Mouse (Mus musculus) lung, postnatal 36 days (tissue): Measurements from ENCODE around the gene Lpcat1.

ENCODE experiments used
- DNase-seq: peaks from one replicate; pipeline ENCODE4 v3.0.0; 2022; ENCODE audit warnings: mixed read lengths

Gene Lpcat1

GRCm38 (mm10) chr13:73467034-73467420 lies at the start of gene Lpcat1:
Gene Lpcat1 (plus strand): TSS chr13:73467197.
- peak; percentile 92 for DNase-seq

DNA sequence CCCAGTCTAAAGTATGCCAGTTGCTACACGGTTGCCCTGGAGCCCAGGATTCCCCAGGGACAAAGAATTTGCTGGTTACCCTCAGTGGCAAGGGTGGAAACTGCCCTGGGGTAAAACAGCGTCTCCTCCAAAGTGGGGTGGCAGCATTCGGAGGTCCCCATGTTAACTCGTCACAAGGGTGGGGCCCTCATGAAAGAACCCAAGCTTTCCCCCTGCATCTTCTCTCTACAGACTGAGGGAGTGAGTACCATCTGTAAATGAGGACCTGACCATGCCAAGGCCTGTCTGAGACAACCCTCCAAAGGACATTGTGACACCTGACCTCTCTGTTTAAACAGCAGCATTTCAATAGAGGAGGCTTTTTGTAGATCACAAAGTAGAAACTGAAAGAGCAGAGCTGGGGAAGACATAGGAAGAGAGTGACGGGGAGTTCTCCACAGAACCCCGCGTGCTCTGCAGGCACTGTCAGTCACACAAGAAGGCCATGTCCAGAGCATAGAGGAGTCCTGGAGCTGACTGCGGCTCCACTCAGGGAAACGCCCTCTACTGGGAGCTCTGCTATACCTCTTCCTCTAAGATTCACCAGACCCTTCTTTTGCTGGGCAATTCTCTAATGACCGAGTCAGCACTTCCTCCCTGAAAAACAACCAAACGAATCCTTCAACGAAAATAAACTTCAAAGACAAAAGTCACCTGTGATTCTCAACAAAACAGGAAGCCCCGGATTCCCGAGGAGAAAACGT lies 49.3 kb upstream of the Lpcat1 start:
- DNase-seq = peak; percentile 52

- DNase-seq = no peak
Measured at GRCm38 (mm10) chr13:73418297-73418696, 48.7 kb upstream of the Lpcat1 start.

DNA sequence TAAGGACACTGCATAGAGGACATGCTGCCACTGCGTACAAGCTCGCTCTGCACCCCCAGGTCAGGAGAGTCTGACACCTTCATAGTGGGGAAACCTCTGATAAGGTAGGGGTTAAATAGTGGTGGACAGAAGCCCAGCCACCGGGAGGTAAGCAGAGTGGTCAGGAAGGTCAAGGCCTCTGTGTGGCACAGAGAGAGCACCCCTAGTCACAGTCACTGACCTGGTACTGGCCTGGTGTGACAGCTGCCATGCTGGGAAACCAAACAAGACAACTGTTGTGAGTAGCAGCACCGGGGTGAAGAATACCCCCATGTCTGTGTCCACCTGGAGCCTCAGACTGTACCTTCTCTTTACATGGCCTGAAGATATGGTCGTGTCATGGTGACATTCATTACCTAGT lies 47.8 kb upstream of the Lpcat1 start:
- DNase-seq = no peak

DNA sequence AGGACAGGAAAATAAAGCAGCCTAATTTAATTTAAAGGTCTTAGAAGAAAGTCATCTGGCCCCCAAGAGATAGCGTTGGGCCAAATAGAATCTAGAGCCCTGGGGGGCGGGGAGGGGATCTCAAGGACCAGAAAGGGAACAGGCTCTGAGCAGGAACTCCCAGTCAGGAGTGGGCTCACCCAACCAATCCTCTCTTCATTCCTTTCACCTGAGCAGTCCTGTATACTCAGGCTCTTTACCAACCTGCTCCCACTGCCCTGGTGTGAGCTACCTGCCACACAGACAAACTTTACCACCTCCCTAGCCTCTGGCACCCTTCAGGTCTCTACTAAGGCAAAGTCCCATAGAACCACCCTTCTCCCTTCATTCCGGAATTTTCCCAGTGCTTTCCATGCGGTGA lies 44.0 kb upstream of the Lpcat1 start:
- no peak for DNase-seq

DNA sequence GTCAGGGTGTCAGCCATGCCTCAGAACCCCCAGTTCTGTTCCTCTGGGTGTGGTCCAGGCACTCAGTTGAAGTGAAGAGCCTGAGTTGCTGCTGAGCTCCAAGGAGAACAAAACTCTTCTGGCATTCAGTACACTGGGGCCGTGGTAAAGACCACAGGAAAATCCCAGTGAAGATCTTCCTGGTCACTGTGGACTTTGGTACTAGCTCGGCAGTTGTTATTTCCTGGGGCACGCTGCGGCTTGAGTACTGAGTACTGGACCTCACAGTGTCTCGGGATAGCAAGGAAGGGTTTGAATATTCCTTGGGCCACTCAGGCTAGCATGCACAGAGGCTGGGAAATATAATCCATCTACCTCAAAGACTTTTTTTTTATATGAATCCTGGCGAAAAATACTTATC lies 42.0 kb upstream of the Lpcat1 start:
- no peak for DNase-seq

GRCm38 (mm10) chr13:73425839-73426490 lies 41.0 kb upstream of the Lpcat1 start:
- DNase-seq = peak; percentile 82

- no peak for DNase-seq
Measured at GRCm38 (mm10) chr13:73426587-73426986, 40.4 kb upstream of the Lpcat1 start.

DNA sequence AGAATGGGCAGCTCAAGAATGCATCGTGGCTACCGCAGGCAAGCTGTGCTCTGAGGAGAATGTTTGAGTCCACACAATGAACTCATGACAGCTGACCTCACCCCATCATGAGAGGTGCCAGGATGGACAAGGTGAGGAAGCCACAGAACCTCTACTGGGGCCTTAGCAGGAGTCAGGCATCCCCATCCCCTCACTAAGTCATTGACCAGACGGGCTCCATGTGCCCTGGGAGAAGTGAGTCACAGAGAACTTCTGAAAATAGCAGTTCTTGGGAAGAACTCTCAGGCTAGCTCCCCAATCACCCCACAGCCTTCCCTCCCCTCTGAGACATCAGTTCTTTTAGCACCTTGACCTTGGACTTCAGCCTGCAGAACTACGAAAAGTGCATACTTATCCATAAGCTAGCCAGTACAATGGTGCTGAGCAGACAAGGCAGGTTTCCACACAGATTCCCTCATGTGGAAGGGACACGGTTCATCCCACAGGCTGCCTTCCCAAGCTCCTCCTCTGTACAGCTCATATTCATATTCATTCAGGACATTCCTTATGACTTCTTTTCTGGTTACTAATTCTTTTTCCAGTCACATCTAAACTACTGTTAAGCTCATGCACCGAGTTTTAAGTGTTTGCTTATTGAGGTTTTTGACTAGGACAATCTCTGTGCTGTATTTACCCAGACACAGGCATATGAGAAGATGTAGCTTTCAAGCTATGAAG lies 37.2 kb upstream of the Lpcat1 start:
- no peak for DNase-seq

GRCm38 (mm10) chr13:73432466-73433149 lies 34.4 kb upstream of the Lpcat1 start:
- DNase-seq = peak; percentile 53

DNA sequence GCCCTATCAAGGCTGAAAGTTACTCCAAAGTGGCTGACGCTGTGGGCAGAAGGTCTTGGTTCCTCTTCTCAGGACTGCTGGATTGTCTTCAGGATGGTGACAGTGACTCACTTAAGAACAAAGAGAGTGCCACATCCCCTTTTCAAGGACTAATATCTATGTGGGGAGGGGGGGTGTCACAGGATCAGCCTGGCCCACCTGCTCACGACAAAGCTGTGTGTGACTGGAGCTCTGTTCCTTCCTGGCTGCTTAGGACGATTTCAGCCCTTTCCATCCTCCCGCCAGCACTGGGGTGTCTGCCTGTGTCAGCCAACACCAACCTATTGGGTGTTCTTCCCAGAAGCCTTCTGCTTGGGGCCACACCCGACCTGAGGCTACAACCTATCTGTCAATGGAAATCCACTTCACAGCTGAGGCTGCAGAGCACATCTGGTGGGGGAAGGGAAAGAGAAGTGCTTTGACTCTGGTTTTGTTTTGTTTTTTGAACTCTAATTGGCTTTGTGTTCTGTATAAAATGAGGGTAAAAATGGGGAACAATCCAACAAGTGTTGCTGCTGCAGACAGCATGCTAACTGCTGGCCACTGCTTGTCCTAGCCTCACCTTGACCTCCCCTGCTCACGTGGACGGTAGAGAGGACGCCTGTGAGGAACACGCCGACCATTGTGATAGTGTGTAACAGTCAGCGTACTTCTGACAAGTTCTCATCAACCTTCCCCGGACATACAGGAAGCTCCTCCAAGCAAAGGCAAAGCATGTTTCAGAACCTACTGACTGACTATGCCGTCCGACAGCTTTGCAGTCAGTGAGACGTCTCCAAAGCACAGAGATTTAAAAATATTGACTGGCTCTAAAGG lies 33.1 kb upstream of the Lpcat1 start:
- no peak for DNase-seq

DNA sequence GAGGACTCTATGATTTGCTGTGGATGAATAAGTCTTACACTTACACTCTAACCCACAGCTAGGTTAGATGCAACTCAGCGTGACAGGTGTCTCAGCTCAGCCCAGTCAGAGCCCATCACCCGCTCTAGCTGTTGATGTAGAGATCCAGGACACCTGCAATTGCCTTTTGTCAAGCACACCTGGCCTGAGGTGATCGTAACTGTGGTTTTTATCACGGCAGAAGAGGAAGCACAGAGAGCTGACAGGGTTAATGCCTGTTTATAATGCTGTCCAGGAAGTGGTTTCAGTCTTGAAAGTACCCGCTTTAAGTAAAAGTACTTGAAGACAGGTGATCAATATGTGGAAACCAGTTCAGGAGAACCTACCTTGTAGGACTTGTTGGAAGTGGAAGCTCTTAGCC lies 32.3 kb upstream of the Lpcat1 start:
- no peak for DNase-seq

DNA sequence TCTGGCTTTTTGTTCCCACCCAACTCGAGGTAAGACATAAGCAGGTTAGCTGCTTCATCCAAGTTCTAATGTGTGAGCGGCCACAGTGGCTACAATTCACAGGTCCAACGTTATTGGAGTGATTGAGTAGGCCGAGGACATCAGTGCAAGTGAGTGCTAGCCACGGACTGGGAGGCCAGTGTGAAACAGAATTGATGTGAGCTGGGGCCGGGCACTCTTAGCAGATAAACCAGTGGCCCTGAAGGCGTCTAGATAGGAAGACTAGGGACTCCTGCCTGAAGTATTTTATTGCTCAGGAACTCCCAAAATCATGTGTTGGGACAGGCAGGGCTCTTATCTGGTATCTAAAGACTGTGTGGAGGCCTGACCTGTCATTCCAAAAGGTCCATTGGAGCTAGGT lies 31.3 kb upstream of the Lpcat1 start:
- no peak for DNase-seq

GRCm38 (mm10) chr13:73439057-73439456 lies 27.9 kb upstream of the Lpcat1 start:
- no peak for DNase-seq

- DNase-seq = peak; percentile 81
Measured at GRCm38 (mm10) chr13:73441032-73441431, 26.0 kb upstream of the Lpcat1 start.

GRCm38 (mm10) chr13:73441686-73442085 lies 25.3 kb upstream of the Lpcat1 start:
- no peak for DNase-seq

DNA sequence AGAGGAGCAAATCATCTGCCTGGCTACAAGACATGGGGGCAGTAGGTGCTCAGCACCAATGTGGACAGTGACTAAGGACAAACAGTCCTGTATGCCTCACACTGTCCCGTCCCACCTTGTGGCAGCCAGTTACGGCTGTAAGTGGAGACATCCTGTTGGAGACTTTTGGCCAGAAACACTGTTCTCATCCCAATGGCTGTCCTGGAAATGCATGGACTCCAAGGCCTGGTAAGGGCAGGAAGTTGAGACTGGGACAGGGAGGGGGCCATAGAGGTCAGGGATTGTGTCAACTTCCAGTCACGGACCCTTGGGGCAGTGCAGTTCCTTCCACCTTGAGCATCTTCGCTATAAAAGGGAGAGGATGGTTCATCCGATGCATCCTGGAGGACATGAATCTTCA lies 24.6 kb upstream of the Lpcat1 start:
- no peak for DNase-seq

GRCm38 (mm10) chr13:73443093-73443821 lies 23.7 kb upstream of the Lpcat1 start:
- DNase-seq = peak; percentile 62

- peak; percentile 72 for DNase-seq
Measured at GRCm38 (mm10) chr13:73445087-73445486, 21.9 kb upstream of the Lpcat1 start.

- DNase-seq = no peak
Measured at GRCm38 (mm10) chr13:73446076-73446475, 20.9 kb upstream of the Lpcat1 start.

DNA sequence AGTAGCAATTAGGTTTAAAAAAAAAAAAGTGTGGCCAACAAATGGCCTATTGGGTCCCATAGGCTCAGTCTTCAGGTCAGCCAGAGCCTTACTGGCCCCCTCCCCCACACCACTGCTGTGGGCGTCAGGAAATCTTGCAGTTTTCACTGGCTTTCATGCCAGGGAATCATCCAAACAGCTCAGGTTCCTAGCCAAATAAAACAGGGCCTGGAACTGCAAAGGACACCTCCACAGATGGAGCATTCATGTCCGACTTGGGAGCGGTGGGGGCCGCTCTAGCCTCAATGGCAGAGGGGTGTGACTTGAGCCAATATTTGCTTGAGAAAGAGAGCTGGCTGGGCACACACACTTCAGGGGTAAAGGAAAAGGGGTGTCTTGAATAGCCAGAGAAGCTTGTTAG lies 20.5 kb upstream of the Lpcat1 start:
- peak; percentile 62 for DNase-seq

DNA sequence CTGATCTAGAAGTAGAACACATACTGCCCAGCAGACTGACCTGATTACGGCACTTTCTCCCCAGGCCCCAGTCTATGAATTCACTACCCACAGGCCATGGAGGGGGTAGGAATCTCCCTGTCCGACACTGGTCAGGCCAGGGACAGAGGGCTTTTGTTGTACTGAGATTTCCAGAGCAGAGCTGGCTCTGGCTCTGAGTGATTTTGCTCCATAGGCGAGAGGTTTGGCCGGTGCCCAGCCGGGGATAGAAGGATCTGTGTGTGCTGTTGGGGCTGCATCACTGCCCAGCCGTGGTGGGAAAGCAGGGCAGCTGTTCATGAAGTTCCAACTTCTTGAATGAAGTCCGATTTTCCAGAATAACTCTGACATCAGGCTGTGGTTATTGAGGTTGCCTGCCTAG lies 20.1 kb upstream of the Lpcat1 start:
- peak; percentile 59 for DNase-seq
